Mouse (Mus musculus) neural tube, embryonic 15.5 days (tissue): ENCODE results near the gene Nod2. TPM values are rescaled to one million over a fixed set of nuclear protein-coding genes. Genes with fewer than 3 reads are reported as not detected.

Experiments used
- ATAC-seq: fragments of 200-750 bp; cut with Nextera tagmentation; 2 replicates; pipeline ENCODE4 v1.8.0; 2017; ENCODE audit warnings: mild to moderate bottlenecking, moderate TSS enrichment, moderate library complexity; ENCODE audit not compliant: low FRiP score
- H3K27ac ChIP-seq: fragments of 300-500 bp; sonication (generic); replicated peaks from 2 replicates; pipeline ENCODE4 v1.5.1; 2015; ENCODE audit warnings: mild to moderate bottlenecking, inconsistent platforms
- H3K27me3 ChIP-seq: fragments of 300-500 bp; sonication (generic); replicated peaks from 2 replicates; pipeline ENCODE4 v1.6.1; 2015; ENCODE audit warnings: inconsistent platforms
- H3K36me3 ChIP-seq: fragments of 300-500 bp; sonication (generic); 2 replicates; pipeline ENCODE4 v1.6.1; 2015; ENCODE audit warnings: inconsistent platforms
- H3K4me1 ChIP-seq: fragments of 300-500 bp; sonication (generic); 2 replicates; pipeline ENCODE4 v1.6.1; 2015; ENCODE audit warnings: inconsistent platforms
- H3K4me2 ChIP-seq: fragments of 300-500 bp; sonication (generic); 2 replicates; pipeline ENCODE4 v1.6.1; 2015; ENCODE audit warnings: inconsistent platforms, mild to moderate bottlenecking, moderate library complexity
- H3K4me3 ChIP-seq: fragments of 300-500 bp; sonication (generic); replicated peaks from 2 replicates; pipeline ENCODE4 v1.5.1; 2015; ENCODE audit warnings: mild to moderate bottlenecking, inconsistent platforms
- H3K9ac ChIP-seq: fragments of 300-500 bp; sonication (generic); replicated peaks from 2 replicates; pipeline ENCODE4 v1.6.1; 2015; ENCODE audit warnings: mild to moderate bottlenecking, inconsistent platforms
- H3K9me3 ChIP-seq: fragments of 300-500 bp; sonication (generic); replicated peaks from 2 replicates; pipeline ENCODE4 v1.6.1; 2016; ENCODE audit warnings: inconsistent platforms
- WGBS: fragments of 180-500 bp; shearing (Covaris S2); methylation state at CpG from one replicate; pipeline ENCODE4 v1.1.7; 2015; ENCODE audit warnings: mixed read lengths; 5-methylcytosine and 5-hydroxymethylcytosine counted together
- polyA plus RNA-seq: library from polyadenylated mRNA; unstranded; fragments of >200 nt; fragmentation: Nextera tagmentation; extraction: Ambion mirVana; gene quantifications from 2 replicates; pipeline ENCODE4 v1.2.1, GENCODE M21; 2015

Gene Nod2
- polyA plus RNA-seq, 1 experiment from 2014 or later: 0.12 TPM

DNA sequence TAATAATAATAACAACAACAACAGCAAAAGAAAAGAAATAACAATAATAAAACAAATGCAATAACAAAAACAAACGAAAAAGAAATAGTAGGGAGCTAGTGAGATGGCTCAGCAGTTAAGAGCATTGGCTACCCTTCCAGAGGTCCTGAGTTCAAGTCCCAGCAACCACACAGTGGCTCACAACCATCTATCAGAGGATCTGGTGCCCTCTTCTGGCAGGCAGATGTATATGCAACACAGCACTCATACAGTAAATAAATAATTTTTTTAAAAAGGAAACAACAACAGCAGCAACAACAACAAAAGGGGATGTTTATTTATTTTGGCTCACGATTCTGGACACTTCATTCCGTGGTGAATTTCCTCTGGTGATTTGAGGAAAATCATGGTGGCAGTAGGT, 27.6 kb upstream of the Nod2 start:
- Histone ChIP-seq H3K27ac (no peak overlapping the region), H3K36me3 (no peaks in the 10 kb centered on the region), H3K4me3 (no peak overlapping the region), H3K9ac (no peak overlapping the region), H3K4me1 (peaks cover 4% of the 10 kb centered on the region), H3K4me2 (no peak overlapping the region), H3K27me3 (0 out of 2 replicates have a peak, but pooled peaks cover 3% of the 10 kb centered on the region), H3K9me3 (no peaks in the 10 kb centered on the region)
- ATAC-seq: no peak
- WGBS: 78% methylated on average over 3 of the region's 3 CpGs

DNA sequence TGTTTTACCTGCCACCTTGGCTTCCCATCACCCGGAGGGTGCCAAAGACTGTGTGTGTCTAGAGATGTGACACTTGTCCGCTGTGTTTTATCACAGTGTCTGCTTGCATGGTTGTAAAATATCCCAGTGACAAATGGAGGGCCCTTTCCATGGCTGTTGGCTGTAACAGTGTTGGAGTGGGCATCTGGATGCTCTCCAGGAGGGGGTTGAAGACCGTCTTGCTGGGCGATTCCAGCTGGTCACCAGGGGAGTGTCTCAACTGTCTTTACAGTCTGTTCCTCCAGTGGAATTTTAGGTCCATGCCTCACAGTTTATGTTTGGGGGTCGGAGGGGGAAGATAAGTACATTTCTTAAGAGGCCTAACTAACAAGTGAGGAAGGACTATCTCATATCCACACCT, 26.2 kb upstream of the Nod2 start:
- ATAC-seq: no peak
- Histone ChIP-seq H3K4me1 (peaks cover 4% of the 10 kb centered on the region), H3K9me3 (no peaks in the 10 kb centered on the region), H3K9ac (no peak overlapping the region), H3K4me3 (no peak overlapping the region), H3K36me3 (no peaks in the 10 kb centered on the region), H3K27ac (no peak overlapping the region), H3K27me3 (peaks cover 9% of the 10 kb centered on the region; the same call in 1 of the 2 replicates), H3K4me2 (no peak overlapping the region)
- WGBS: 57% methylated on average over 5 of the region's 5 CpGs

DNA sequence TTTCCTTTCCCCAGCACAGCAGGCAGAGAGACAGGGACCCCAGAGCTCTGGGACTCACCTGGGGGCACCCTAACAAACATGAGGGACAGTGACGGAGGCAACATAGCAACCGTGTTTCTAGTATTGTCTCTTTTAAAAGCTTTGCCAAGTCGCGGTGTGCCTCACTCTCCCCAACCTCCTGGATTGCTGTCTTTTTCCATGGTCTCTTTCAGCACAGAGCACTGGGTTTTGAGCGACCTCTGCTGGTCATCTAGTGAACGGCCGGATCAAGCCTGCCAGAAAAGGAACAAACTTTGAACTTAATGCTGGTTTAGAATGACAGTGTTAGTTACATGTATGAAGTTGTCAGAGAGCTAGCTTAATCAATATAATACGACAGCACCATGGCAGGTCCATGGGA, 25.7 kb upstream of the Nod2 start:
- no peaks in the 10 kb centered on the region for H3K9me3 ChIP-seq
- H3K4me1 ChIP-seq: peaks cover 4% of the 10 kb centered on the region
- H3K36me3 ChIP-seq: no peaks in the 10 kb centered on the region
- 1% methylated on average over 8 of the region's 8 CpGs for WGBS
- no peak overlapping the region for H3K9ac ChIP-seq
- no peak overlapping the region for H3K4me2 ChIP-seq
- no peak overlapping the region for H3K4me3 ChIP-seq
- ATAC-seq: peak; percentile 58; the same call in 1 of the 2 replicates
- peaks cover 14% of the 10 kb centered on the region for H3K27me3 ChIP-seq
- no peak overlapping the region for H3K27ac ChIP-seq

DNA sequence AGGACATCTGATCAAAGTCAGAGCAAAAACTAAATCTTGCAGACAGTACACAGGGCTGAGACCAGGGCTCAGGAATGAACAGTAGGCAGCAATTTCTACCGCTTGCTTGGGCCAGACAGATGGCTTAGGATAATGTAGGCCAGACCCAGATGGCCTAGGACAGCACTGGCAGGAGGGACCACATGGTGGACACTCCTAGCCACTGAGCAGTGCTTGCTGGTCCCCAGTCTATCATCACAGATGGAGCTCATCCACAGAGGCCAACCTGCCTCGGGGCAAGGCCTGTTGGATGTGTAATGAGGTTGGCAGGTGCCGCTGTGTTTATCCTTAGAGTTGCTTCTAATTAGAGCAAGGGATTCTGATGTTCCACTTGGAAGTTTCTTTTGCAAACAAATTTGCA, 23.8 kb upstream of the Nod2 start:
- H3K36me3 ChIP-seq: no peaks in the 10 kb centered on the region
- peaks cover 12% of the 10 kb centered on the region for H3K4me1 ChIP-seq
- ATAC-seq: no peak
- H3K27ac ChIP-seq: no peak overlapping the region
- H3K27me3 ChIP-seq: peaks cover 17% of the 10 kb centered on the region
- H3K4me3 ChIP-seq: no peak overlapping the region
- no peak overlapping the region for H3K9ac ChIP-seq
- no peaks in the 10 kb centered on the region for H3K9me3 ChIP-seq
- H3K4me2 ChIP-seq: no peak overlapping the region
- WGBS: 67% methylated on average over 3 of the region's 3 CpGs

DNA sequence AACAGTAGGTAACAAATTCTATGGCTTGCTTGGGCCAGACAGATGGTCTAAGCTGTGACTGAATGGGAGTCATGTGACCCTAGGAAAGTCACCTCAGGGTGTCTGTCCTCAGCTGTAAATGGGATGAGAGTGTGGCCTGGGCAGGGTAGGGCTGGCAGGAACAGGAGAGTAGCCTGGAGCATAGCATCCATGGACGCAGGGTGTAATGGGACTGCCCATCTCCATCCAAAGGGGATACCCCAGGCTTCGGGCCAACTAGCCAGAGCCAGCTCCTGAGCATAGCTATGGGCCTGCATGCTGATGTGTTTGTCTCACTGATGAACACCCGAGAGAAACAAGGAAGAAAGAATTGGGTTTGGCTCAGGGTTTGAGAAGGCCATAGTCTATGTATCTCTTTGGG, 22.8 kb upstream of the Nod2 start:
- WGBS: 81% methylated on average over 3 of the region's 3 CpGs
- H3K36me3 ChIP-seq: no peaks in the 10 kb centered on the region
- peaks cover 17% of the 10 kb centered on the region for H3K27me3 ChIP-seq
- no peak overlapping the region for H3K27ac ChIP-seq
- ATAC-seq: no peak
- H3K9me3 ChIP-seq: no peaks in the 10 kb centered on the region
- H3K4me2 ChIP-seq: no peak overlapping the region
- H3K4me1 ChIP-seq: peaks cover 17% of the 10 kb centered on the region
- no peak overlapping the region for H3K4me3 ChIP-seq
- H3K9ac ChIP-seq: no peak overlapping the region

DNA sequence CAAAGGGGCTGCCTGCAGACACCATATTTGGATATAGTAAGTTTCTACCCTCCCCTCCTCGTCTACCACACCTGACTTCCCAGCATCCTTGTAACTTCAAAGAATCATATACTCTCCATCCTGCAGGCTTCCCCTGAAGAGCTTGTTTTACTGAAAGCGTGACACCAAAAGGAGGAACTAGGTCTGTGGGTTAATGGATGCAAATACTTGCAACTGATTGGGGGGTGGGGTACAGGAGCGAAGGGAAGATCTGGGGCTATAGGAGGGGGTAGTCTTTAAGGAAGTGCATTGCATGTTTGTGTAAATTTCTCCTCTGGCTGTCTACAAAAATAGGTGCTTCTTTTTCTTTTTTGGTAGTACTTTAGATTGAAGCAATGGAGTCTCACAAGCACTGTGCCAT, 20.7 kb upstream of the Nod2 start:
- Histone ChIP-seq H3K27me3 (peaks cover 17% of the 10 kb centered on the region), H3K9me3 (no peaks in the 10 kb centered on the region), H3K9ac (no peak overlapping the region), H3K36me3 (no peaks in the 10 kb centered on the region), H3K27ac (no peak overlapping the region), H3K4me3 (no peak overlapping the region), H3K4me2 (no peak overlapping the region), H3K4me1 (peaks cover 13% of the 10 kb centered on the region)
- ATAC-seq: no peak
- WGBS: 70% methylated on average over 3 of the region's 3 CpGs

DNA sequence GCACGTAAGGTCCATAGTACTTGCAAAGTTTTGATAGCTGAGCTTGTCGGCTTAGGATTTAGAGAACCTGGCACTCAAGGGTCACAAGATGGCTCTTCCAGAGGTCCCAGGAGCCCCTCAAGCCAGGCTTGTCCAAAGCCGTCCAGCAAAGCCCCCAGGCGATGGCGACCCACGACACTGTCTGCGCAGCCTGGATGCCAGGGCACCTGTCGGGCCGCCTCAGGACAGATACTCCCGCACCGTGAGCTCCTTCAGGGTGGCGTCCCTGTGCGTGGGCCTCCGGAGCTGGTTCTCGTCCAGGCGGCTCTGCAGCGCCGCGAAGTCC, 20.2 kb upstream of the Nod2 start:
- WGBS: 14% methylated on average over 19 of the region's 19 CpGs
- no peak for ATAC-seq
- peak overlapping the region; percentile 68 for H3K9ac ChIP-seq
- H3K36me3 ChIP-seq: no peaks in the 10 kb centered on the region
- peaks cover 16% of the 10 kb centered on the region for H3K27me3 ChIP-seq
- peak overlapping the region; percentile 56 for H3K4me3 ChIP-seq
- peaks cover 13% of the 10 kb centered on the region for H3K4me1 ChIP-seq
- H3K4me2 ChIP-seq: peak overlapping the region; percentile 94
- H3K27ac ChIP-seq: peak overlapping the region; percentile 89
- no peaks in the 10 kb centered on the region for H3K9me3 ChIP-seq

DNA sequence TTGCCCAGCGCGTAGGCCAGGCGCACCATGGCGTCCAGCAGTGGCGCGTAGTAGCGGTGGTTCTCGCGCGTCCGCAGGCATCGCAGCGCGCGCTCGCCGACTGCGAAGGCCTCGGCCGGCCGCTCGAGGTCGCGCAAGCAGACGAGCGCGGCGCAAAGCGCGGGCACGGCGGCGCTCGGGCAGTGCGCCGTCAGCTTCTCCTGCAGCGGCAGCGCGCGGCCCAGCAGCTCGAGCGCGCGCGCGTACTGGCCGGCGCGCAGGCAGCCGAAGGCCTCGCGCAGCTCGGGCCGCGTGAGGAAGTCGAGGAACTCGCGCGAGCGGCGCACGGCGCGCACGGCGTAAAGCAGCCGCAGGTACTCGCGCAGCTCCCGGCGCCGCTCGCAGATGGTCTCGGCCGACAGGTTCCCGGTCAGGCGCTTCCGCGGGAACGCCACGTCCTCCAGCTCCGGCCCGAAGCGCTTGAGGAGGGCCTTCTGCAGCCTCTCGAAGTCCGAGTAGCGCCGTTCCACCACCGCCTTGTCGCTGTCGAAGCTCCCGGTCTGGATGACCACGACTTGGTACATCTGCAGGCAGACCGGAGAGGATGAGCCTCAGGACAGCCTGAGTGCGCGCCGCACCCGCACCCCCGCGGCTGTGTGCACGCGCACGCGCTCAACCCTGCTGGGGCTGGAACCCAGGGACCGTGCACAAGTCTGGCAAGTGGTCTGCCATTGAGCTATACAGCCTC, 19.7 kb upstream of the Nod2 start:
- Histone ChIP-seq H3K36me3 (no peaks in the 10 kb centered on the region), H3K4me2 (peak overlapping the region; percentile 94), H3K27me3 (peaks cover 14% of the 10 kb centered on the region), H3K4me1 (peaks cover 13% of the 10 kb centered on the region), H3K9ac (peak overlapping the region; percentile 68), H3K27ac (peak overlapping the region; percentile 89), H3K9me3 (no peaks in the 10 kb centered on the region), H3K4me3 (peak overlapping the region; percentile 56)
- WGBS: under 1% methylated on average over 104 of the region's 105 CpGs
- ATAC-seq: peak; percentile 90

DNA sequence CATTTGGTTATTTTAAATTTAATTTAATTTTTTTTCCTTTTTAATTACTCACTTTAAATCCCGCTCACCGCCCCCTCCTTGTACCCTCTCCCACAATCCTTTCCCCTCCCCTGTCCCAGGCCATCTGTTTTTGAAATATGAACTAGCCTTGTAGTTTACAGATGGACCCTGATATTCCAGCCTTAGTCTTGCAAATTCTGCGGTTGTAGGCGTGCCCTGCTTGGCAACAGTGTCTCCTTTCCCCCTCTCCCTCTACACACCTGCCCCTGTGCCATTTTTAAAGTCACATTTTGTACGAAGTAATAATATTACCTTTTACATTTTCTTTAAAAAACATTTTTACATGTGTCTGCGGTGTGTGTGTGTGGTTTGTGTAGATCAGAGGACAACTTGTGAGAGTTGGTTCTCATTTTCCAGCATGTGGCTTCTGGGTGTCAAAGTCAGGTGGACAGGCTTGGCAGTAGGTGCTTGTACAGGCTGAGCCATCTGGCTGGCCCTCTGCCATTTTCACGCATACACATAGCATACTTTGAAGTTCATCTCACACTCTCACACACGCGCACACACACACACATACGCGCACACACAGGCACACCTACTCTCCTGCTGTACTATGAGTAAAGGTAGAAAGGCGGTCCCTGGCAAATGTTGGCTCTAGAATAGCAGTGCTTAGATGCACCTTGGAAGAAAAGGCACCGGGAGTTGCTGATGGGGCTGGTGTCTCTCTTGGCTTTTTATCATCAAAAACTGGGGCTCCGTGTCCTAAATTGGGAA, 18.9 kb upstream of the Nod2 start:
- WGBS: 62% methylated on average over 14 of the region's 14 CpGs
- Histone ChIP-seq H3K9ac (peak overlapping the region; percentile 68), H3K4me1 (peaks cover 13% of the 10 kb centered on the region), H3K27me3 (peaks cover 14% of the 10 kb centered on the region), H3K36me3 (no peaks in the 10 kb centered on the region), H3K4me2 (peak overlapping the region; percentile 94), H3K27ac (peak overlapping the region; percentile 89), H3K4me3 (peak overlapping the region; percentile 56), H3K9me3 (no peaks in the 10 kb centered on the region)
- ATAC-seq: 0 out of 2 replicates have a peak, but pooled peaks have one; percentile 6

DNA sequence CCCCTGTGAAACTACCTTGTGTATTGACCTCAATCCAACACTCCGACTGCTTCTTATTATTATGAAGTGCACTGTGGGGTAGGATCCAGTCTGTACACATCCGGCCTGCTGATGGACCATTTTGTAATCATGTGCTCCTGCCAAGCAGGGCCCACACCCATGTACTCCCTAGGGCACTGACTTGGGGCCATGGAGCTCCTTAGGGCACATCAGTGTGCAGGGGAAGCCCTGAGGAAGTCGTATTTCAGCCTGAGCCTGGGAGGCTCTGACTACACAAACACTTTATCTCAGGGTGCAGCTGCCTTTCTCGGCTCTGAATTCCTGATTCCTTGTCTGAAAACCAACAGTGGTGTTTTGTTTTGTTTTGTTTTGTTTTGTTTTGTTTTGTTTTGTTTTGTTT, 16.9 kb upstream of the Nod2 start:
- peaks cover 14% of the 10 kb centered on the region for H3K27me3 ChIP-seq
- WGBS: 76% methylated on average over 4 of the region's 4 CpGs
- H3K9me3 ChIP-seq: no peaks in the 10 kb centered on the region
- ATAC-seq: no peak
- H3K4me3 ChIP-seq: no peak overlapping the region
- peaks cover 13% of the 10 kb centered on the region for H3K4me1 ChIP-seq
- H3K27ac ChIP-seq: no peak overlapping the region
- no peak overlapping the region for H3K9ac ChIP-seq
- no peak overlapping the region for H3K4me2 ChIP-seq
- H3K36me3 ChIP-seq: no peaks in the 10 kb centered on the region

DNA sequence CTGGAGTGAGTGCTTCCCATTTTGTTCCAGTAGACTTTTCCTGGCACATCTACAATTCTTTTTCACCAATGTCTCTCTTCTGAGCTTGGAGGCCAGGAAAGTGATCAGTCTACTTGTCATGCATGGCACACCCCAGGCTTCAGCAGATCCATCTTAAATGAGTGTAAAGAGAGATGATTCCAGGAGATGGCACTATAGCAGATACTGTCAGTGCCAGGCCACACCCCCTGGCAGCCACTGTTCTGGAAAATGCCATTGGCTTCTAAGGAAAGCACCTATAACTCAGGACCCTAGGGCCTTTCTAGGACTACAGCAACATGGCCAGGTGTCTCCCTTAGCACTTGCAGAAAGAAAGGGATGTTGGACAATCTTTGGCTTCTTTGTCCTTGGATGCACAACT, 16.0 kb upstream of the Nod2 start:
- H3K4me1 ChIP-seq: peaks cover 13% of the 10 kb centered on the region
- H3K27me3 ChIP-seq: peaks cover 10% of the 10 kb centered on the region
- H3K36me3 ChIP-seq: no peaks in the 10 kb centered on the region
- no peak overlapping the region for H3K4me2 ChIP-seq
- H3K4me3 ChIP-seq: no peak overlapping the region
- H3K27ac ChIP-seq: no peak overlapping the region
- no peaks in the 10 kb centered on the region for H3K9me3 ChIP-seq
- H3K9ac ChIP-seq: no peak overlapping the region
- ATAC-seq: no peak

DNA sequence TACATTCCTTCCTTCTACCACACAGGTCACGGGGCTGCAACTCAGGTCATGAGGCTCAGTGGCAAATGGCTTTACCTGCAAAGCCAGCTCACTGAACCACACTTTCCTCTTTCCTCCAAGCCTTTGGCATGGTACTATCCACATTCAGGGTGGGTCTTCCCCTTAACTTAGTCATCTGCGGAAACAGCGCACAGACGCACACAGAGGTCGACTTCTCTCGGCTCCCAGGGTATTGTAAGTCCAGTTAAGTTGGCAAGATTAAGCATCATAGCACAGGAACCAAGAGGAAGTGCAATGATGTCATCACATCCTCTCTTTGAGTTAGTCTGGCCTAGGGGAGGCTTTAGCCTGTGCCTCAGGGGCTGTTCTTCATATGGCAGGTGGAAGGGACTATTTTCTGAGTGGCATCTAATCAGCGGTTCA, 13.8 kb upstream of the Nod2 start:
- H3K9me3 ChIP-seq: no peaks in the 10 kb centered on the region
- no peak overlapping the region for H3K9ac ChIP-seq
- peaks cover 5% of the 10 kb centered on the region for H3K4me1 ChIP-seq
- no peak overlapping the region for H3K4me2 ChIP-seq
- 87% methylated on average over 7 of the region's 7 CpGs for WGBS
- H3K4me3 ChIP-seq: no peak overlapping the region
- no peaks in the 10 kb centered on the region for H3K36me3 ChIP-seq
- H3K27me3 ChIP-seq: 0 out of 2 replicates have a peak, but pooled peaks cover 3% of the 10 kb centered on the region
- no peak for ATAC-seq
- H3K27ac ChIP-seq: no peak overlapping the region
